Mouse (Mus musculus): ENCODE data around the gene Map6.

DNA sequence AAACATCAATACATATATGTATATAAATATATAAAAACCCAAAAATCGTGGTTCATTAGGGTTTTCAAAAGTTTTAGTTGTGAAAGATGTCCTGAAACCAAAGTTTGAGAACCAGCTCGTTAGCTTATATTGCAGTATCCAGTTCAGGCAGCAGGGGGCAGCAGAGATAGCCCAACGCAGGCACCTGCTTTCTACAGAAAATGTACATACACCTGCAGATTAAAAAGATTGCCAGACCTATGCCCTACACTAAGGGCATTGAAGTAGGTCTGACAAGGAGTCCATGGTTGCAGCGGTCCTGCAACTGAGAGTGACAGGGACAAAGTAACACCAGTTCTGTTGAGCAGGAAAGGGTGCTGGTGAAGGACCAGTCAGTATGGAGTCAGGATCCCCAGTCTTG, 108.2 kb downstream of the Map6 start:
- TF ChIP-seq CTCF (IDR thresholded peaks at IDR 0.05; ENCODE audit: extremely low read depth, insufficient read depth, insufficient read length, insufficient replicate concordance) (peak; percentile 79; the same call in 1 of the 2 replicates), POLR2A (IDR thresholded peaks at IDR 0.05; ENCODE audit: low read depth, low read length) (no peak)

Data from spleen, adult 2 months (tissue).